Mouse (Mus musculus) stomach, embryonic 14.5 days (tissue): ENCODE data around the gene Ttc25. TPM values are rescaled to one million over a fixed set of nuclear protein-coding genes. Genes with fewer than 3 reads are reported as not detected.

Experiments
- ATAC-seq: fragments of 200-750 bp; cut with Nextera tagmentation; 2 replicates; pipeline ENCODE4 v1.8.0; 2017; ENCODE audit warnings: low read depth, moderate TSS enrichment; ENCODE audit not compliant: insufficient number of reproducible peaks, insufficient read depth, low FRiP score
- H3K27ac ChIP-seq: fragments of 300-500 bp; sonication (generic); 2 replicates; pipeline ENCODE4 v1.5.1; 2014; ENCODE audit warnings: mild to moderate bottlenecking, low read length, moderate library complexity, mixed read lengths
- H3K27me3 ChIP-seq: fragments of 300-500 bp; sonication (generic); 2 replicates; pipeline ENCODE4 v1.6.1; 2014; ENCODE audit warnings: low read length, control low read depth, mixed read lengths; ENCODE audit not compliant: control insufficient read depth, insufficient read depth
- H3K36me3 ChIP-seq: fragments of 300-500 bp; sonication (generic); 2 replicates; pipeline ENCODE4 v1.6.1; 2014; ENCODE audit warnings: mild to moderate bottlenecking, control low read depth, low read length, moderate library complexity, mixed read lengths; ENCODE audit not compliant: control insufficient read depth, insufficient read depth
- H3K4me1 ChIP-seq: fragments of 300-500 bp; sonication (generic); 2 replicates; pipeline ENCODE4 v1.6.1; 2014; ENCODE audit warnings: low read length, control low read depth, mixed read lengths; ENCODE audit not compliant: control insufficient read depth, insufficient read depth
- H3K4me2 ChIP-seq: fragments of 300-500 bp; sonication (generic); replicated peaks from 2 replicates; pipeline ENCODE4 v1.6.1; 2014; ENCODE audit warnings: low read depth, low read length, control low read depth
- H3K4me3 ChIP-seq: fragments of 300-500 bp; sonication (generic); 2 replicates; pipeline ENCODE4 v1.5.1; 2014; ENCODE audit warnings: low read depth, low read length, control low read depth
- H3K9ac ChIP-seq: fragments of 300-500 bp; sonication (generic); replicated peaks from 2 replicates; pipeline ENCODE4 v1.6.1; 2014; ENCODE audit warnings: low read depth, mild to moderate bottlenecking, control low read depth, low read length, moderate library complexity, mixed read lengths
- H3K9me3 ChIP-seq: fragments of 300-500 bp; sonication (generic); 2 replicates; pipeline ENCODE4 v1.6.1; 2016; ENCODE audit warnings: low read depth, low read length, control low read depth; ENCODE audit not compliant: control insufficient read depth
- WGBS: fragments of 180-500 bp; shearing (Covaris S2); extraction: QIAGEN DNeasy Blood & Tissue Kit; methylation state at CpG from one replicate; pipeline ENCODE4 v1.1.7; 2014; 5-methylcytosine and 5-hydroxymethylcytosine counted together
- polyA plus RNA-seq: library from polyadenylated mRNA; unstranded; fragments of >200 nt; fragmentation: Nextera tagmentation; extraction: Ambion mirVana; gene quantifications from 2 replicates; pipeline ENCODE4 v1.2.1, GENCODE M21; 2014

The Ttc25 gene
- polyA plus RNA-seq, 1 experiment from 2014 or later, result 1.1 TPM

DNA sequence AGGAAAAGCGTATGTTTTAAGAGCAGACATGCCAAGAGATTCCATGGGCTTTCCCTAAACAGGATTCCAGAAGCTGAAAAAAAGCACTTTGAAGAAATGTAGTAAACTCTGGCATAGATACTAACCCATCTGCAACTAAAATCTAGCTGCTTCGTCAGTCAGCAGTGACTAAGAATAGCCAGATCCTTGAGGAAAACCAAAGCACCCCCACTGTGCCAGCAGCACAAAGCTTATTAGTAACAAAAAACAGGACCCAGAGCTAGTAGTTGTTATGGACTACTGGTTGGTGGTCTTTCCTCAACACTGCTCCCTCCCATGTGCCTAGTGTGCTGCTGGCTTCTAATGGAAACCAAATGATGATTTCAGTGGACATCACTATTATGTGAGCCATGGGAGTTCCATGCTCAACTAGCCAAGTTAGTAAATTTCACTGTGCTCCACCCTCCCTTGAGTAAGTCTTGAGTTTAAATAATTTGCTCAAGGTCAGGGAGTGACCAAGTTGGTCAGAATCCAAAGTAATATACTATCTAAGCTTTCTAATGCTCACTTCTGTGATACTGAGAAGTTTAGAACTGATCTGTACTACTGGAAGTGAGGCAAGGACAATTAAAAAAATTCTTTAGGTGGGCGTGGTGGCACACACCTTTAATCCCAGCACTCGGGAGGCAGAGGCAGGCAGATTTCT is 59.1 kb downstream of the Ttc25 start:
- Histone ChIP-seq H3K27me3 (no peaks in the 10 kb centered on the region), H3K4me2 (no peak overlapping the region), H3K4me3 (no peak overlapping the region), H3K9ac (no peak overlapping the region), H3K27ac (no peak overlapping the region), H3K36me3 (peaks cover 27% of the 10 kb centered on the region), H3K4me1 (peaks cover 3% of the 10 kb centered on the region; the same call in 1 of the 2 replicates), H3K9me3 (no peaks in the 10 kb centered on the region)
- WGBS, result 74% methylated on average over 4 of the region's 4 CpGs
- ATAC-seq, result no peak

GRCm38 (mm10) chr11:100605451-100605850 is 60.0 kb downstream of the Ttc25 start:
- ATAC-seq, result no peak
- H3K27ac ChIP-seq, result no peak overlapping the region
- no peaks in the 10 kb centered on the region for H3K27me3 ChIP-seq
- peaks cover 3% of the 10 kb centered on the region; the same call in 1 of the 2 replicates for H3K4me1 ChIP-seq
- no peaks in the 10 kb centered on the region for H3K9me3 ChIP-seq
- no peak overlapping the region for H3K9ac ChIP-seq
- H3K36me3 ChIP-seq, result peaks cover 17% of the 10 kb centered on the region
- H3K4me3 ChIP-seq, result no peak overlapping the region
- H3K4me2 ChIP-seq, result no peak overlapping the region
- WGBS, result 89% methylated on average over 10 of the region's 10 CpGs

DNA sequence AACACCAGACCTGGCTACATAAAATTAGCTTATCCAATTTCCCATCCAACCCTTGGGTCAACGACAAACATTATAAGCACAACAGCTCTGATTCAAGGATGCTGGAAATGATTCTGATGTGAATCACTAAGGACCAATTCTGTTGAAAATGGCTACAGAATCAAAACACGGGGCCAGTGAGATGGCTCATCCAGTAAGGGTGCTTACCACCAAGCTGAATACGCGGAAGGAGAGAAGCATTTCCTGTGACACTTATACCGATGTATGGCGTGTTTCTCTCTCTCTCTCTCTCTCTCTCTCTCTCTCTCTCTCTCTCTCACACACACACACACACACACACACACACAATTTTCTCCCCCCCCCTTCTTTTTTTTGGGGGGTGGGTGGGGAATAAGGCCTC is 61.7 kb downstream of the Ttc25 start:
- Histone ChIP-seq H3K4me1 (peaks cover 3% of the 10 kb centered on the region; the same call in 1 of the 2 replicates), H3K4me2 (no peak overlapping the region), H3K9me3 (no peaks in the 10 kb centered on the region), H3K27ac (no peak overlapping the region), H3K36me3 (peaks cover 4% of the 10 kb centered on the region; the same call in 1 of the 2 replicates), H3K9ac (no peak overlapping the region), H3K4me3 (no peak overlapping the region), H3K27me3 (no peaks in the 10 kb centered on the region)
- WGBS, result 86% methylated on average over 6 of the region's 6 CpGs
- no peak for ATAC-seq

- no peaks in the 10 kb centered on the region for H3K27me3 ChIP-seq
- 64% methylated on average over 4 of the region's 4 CpGs for WGBS
- H3K4me3 ChIP-seq, result no peak overlapping the region
- no peak overlapping the region for H3K27ac ChIP-seq
- H3K4me1 ChIP-seq, result peaks cover 3% of the 10 kb centered on the region; the same call in 1 of the 2 replicates
- ATAC-seq, result no peak
- no peak overlapping the region for H3K9ac ChIP-seq
- no peaks in the 10 kb centered on the region for H3K9me3 ChIP-seq
- no peaks in the 10 kb centered on the region; the same call in 1 of the 2 replicates for H3K36me3 ChIP-seq
- H3K4me2 ChIP-seq, result no peak overlapping the region
Observed at GRCm38 (mm10) chr11:100608796-100609195, 63.4 kb downstream of the Ttc25 start.

DNA sequence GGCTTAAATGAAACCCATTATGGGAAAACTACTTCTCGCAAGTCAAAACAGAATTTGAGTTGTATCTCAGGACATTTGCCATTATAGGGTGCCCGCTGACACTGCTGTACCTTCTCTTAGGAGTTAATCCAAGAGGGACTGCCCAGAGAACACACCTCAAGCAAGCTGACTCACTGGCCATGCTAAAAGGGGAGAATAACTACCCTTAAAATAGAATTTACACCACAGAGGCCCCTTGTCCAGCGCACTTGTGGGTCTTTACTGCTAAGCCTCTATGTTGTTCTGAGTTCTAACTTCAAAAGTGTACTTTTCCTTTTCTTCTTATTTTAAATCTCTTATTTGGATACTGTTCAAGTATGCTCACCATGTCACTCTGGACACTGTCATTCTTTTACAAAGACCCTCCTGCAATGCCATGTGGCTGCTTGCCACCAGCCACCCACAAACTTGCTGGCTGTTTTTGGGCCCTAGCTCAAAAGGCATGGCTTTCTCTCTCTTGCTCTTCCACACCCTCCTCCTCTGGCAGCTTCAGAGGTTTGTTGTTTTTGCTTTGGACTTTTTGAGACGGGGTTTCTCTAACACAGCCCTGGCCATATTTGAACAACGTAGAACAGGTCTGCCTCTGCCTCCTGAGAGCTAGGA is 64.1 kb downstream of the Ttc25 start:
- H3K27ac ChIP-seq, result no peak overlapping the region

GRCm38 (mm10) chr11:100609997-100610680 is 64.7 kb downstream of the Ttc25 start:
- Histone ChIP-seq H3K4me2 (no peak overlapping the region), H3K4me1 (no peaks in the 10 kb centered on the region), H3K27me3 (no peaks in the 10 kb centered on the region), H3K4me3 (no peak overlapping the region), H3K9me3 (no peaks in the 10 kb centered on the region), H3K36me3 (no peaks in the 10 kb centered on the region; the same call in 1 of the 2 replicates), H3K9ac (no peak overlapping the region), H3K27ac (no peak overlapping the region)
- no peak for ATAC-seq
- 76% methylated on average over 9 of the region's 9 CpGs for WGBS

More for the DNA sequence above, 64.1 kb downstream of the Ttc25 start:
- Histone ChIP-seq H3K9me3 (no peaks in the 10 kb centered on the region), H3K27me3 (no peaks in the 10 kb centered on the region), H3K4me1 (peaks cover under 1% of the 10 kb centered on the region; the same call in 1 of the 2 replicates), H3K9ac (no peak overlapping the region), H3K36me3 (no peaks in the 10 kb centered on the region; the same call in 1 of the 2 replicates), H3K4me2 (no peak overlapping the region), H3K4me3 (no peak overlapping the region)
- WGBS, result 87% methylated on average over 5 of the region's 5 CpGs
- ATAC-seq, result no peak

- Histone ChIP-seq H3K27me3 (no peaks in the 10 kb centered on the region), H3K9ac (no peak overlapping the region), H3K4me3 (no peak overlapping the region), H3K4me2 (no peak overlapping the region), H3K36me3 (no peaks in the 10 kb centered on the region; the same call in 1 of the 2 replicates), H3K27ac (no peak overlapping the region), H3K9me3 (no peaks in the 10 kb centered on the region), H3K4me1 (no peaks in the 10 kb centered on the region)
- WGBS, result 81% methylated on average over 6 of the region's 6 CpGs
- ATAC-seq, result no peak
Observed at GRCm38 (mm10) chr11:100611627-100612026, 66.2 kb downstream of the Ttc25 start.

GRCm38 (mm10) chr11:100613241-100613640 is 67.8 kb downstream of the Ttc25 start:
- Histone ChIP-seq H3K27me3 (no peaks in the 10 kb centered on the region), H3K4me3 (no peak overlapping the region), H3K9me3 (no peaks in the 10 kb centered on the region), H3K9ac (no peak overlapping the region), H3K4me1 (peaks cover 7% of the 10 kb centered on the region), H3K27ac (no peak overlapping the region), H3K36me3 (no peaks in the 10 kb centered on the region; the same call in 1 of the 2 replicates), H3K4me2 (no peak overlapping the region; the same call in 1 of the 2 replicates)
- ATAC-seq, result no peak
- WGBS, result 88% methylated on average over 3 of the region's 3 CpGs
